Mouse (Mus musculus) ovary, postnatal 10 days (tissue): ENCODE results near the gene Sh2b3.
A peak's percentile ranks its signal among the peaks of the same experiment; 100 is the strongest.

Experiments used
- DNase-seq: peaks from one replicate; pipeline ENCODE4 v3.0.0; 2022; ENCODE audit warnings: low spot score

Gene Sh2b3

DNA sequence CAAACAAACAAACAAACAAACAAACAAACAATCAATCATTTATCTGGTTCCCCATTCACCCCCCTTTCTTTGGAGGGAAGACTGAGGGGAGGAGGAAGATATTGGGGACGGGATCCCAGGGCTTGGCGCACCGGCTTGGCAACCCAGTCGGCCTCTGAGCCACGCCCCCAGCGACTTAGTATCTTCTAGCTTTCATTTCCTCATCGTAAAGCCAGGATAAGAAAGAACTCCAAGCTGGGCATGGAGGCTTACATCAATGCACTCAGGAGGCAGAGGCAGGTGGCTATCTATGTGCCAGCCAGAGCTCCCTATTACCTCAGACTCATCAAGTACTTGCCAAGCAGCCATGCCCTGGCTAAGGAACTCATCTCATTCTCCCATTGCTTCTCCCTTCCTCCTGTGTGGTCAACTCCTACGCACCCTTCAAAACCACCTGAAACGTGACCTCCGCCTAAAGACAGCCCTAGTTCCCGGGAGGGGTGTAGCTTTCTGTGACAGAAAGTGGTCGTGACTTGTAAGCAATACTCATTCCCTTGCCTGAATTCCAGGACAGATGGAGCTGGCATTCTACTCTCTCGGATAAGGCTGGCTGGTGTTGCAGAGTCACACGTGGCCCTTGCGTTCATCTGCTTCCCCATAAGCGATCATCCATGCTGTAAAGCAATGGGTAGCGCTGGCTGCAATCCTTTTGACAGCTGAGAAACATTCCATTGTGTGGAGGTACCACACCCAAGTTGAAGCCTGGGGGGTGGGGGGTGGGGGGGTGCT lies 5.9 kb upstream of the Sh2b3 start:
- DNase-seq = no peak

DNA sequence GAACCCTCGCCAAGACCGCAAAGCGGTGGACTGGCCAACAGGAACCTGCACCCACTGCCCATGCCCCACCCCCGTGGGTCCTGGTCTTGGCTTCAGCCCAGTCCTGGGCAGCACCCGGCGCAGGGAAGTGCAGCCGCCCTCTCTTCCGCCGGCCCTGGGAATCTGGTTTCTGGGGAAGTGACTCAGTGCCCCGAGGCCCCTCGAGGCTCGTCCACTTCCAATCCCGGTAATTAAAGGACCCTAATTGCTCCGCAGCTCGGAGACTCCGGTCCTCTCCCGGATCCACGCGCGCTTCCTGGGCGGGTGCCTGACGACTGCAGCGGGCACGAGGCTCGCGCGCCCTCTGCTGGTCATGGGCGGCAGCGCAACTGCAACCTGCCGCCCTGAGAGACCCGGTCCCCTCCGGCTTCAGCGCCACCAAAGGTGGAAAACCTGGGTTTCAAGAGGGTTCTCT lies 5.2 kb upstream of the Sh2b3 start:
- peak; percentile 75 for DNase-seq

DNA sequence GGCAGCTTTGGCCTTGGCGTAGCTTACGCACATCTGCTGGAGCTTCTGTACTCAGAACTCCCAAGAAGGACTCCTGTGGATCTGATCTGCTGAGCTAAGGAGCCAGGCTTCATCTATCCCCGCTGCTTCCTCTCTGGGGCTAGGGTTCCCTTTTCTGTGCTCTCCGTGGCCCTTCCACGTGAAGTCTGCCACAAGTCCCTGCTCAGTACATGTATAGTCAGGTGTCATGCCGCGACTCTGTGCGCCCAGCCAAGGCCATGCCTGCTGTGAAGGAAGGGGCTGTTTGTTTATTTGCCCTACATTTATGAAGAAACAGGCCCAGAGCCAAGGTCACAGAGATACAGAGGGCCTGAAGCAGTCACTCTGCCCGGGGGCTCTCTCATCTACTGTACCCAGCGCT lies 4.5 kb upstream of the Sh2b3 start:
- DNase-seq = no peak

DNA sequence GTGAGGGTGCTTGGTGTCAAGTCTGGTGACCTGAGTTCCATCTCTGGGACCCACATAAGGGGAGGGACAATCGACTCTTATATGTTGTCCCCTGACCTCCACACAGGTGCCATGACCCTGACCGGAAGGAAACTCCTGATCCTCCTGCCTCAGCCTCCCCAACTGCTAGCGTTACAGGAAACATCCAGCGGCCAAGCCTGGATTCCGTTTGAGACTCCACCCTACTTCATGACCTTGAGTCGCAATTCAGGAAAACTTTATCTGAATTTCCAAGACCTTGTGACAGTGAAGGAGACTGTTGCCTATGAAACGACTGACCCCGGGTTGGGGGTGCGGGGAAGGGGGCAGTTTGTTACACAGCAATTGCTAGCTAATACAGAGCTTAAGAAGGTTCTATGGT lies 4.1 kb upstream of the Sh2b3 start:
- no peak for DNase-seq

DNA sequence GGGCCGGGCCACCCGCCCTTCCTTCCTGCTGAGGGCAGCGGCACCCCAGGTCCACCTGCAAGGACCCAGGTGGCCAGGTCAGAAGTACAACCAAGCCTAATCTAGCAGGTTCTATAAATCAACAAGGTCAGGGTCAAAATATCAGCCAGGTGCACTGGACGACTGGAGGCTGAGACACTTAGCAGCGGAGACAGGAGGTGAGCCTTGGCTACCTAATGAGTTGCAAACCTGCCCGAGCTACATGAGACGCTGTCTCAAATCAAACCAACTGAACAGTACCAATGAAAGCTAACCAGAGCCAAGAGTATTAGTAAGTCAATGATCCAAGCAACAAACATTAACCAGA lies 1.7 kb upstream of the Sh2b3 start:
- DNase-seq = no peak

DNA sequence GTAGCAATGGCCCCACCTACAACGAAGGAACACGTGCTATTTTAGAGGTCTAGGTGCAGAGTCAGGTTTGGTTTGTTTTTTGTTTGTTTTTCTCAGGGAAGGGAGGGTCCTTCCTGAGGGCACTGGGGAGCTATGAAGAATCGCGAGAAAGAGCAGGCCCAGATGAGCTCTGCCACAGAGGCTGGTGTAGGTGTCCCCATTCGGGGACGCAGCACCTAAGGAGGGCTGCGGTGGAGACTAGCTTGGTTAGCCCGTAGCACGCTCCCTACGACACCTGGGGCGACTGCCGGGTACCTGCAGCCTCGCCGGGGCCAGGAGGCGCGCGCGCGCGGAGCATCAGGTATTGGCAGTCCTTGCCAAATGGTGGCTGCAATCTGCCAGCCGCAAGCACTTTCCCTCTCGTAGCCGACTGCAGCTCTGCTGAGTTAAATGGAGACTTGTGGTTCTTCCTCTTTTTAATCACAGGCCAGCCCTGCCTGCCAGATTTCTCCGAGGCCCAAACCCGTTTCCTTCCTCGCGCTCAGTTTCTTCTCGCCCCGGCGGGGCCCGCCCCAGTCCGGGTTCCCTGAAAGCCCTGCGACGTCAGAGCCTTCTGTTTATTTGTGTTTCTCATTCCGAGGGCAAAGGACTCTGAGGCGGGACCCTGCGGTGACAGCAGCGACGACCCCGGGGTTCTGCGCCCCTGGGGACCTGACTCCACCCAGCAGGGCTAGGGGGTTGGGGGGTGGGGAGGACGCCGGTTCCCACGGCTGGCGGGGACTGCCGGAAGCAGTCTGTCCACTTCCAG lies 1.1 kb upstream of the Sh2b3 start:
- DNase-seq = no peak

DNA sequence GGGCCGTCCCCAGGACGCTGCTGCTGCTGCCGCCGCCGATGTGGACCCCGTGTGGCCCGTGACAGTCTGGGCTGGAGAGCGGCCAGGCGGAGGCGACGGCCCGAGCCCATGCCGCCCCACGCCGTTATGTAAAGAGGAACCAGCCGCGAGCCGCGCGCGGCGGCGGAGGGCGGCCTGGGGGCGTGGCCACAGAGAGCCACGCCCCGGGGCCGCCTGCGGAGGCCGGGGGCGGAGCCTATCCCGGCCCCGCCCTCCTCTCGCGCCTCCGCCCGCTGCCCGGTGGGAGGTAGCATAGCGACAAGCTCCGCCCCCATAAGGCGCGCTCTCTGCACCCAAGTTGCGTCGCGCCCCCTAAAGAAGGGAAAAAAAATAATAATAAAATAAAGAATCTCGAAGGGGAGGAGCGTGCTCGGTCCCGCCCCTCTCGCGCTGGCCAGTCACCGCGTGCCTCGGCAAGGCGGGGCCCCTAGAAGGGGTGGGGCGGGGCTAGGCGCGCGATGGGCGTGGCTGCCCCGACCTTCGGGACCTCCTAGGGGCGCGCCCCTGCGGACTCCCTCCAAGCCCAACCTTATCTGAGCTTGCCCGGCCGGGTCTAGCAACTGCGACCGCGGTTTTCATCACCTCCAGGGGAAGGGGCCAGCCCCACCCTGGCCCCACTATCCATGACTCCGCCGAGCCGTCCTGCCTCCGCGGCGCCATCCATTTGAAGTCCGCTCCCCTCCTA lies 592 bp downstream of the Sh2b3 start:
- DNase-seq = peak; percentile 71

DNA sequence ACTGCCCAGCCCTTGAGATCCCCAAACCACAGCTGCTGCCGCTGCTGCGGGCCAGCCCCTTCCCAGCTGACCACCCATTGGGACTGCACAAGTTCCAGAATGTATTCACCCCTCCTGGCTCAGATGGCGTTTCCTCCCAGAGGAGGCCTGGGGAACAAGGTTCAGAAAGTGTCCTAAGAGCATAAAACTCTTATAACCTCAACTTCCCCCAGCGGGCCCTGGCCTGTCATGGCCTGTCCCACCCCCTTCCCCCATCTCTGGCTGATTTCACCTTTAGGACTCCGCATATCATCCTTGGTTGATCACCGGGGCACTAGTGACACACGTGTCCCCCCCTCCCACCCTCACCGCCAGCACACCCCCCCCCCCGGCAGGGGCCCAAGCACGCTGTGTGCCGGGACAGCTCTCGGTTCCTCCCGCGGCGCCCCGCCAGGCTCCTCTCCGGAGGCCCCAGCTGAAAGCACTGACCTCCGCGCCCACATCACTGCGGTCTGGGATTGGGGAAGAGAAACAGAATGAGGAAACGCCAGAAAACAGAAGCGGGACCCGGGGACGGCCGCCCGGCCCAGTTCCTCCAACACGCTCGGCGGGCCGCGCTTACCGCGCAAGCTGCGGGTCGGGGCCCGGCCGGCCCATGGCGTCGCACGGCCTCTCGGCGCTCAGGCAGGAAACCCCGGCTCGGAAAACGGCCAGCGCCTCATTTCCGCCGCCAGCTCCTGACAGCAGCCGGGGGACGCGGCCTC lies 1.3 kb downstream of the Sh2b3 start:
- peak; percentile 38 for DNase-seq

DNA sequence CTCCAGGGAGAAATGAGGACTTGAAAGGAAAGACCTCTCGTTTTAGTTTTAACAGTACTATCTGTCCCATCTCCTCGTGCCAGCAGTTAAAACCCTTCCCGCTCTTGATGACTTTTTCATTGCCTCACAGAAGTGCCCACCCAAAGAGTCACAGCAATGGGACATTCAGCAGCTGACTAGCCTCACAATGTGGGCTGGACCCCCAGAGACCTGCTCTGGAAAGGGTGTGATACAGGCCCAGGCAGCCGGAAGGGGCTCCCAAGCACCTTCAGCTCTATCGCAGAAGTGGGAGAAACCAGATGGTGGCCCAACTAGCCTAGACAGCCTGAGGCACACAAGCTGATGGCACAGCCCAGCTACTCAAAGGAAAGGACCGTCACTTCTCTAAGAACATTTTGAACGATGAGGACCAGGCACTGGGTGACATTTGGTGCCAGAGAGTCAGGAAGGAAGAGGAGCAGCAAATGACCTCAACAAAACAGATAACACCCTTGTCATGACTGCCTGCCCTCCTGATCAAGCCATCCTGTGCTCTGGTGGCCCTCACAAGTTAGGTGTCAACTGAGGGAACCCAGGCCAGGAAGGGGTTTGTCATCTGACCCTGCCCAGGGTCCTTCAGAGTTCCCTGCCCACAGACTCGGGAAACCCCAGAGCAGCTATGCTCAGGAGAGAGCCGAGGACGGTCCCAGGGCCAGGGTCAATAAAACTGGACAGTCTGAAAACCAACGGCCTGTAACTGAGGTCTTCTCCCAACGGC lies 2.3 kb downstream of the Sh2b3 start:
- no peak for DNase-seq

DNA sequence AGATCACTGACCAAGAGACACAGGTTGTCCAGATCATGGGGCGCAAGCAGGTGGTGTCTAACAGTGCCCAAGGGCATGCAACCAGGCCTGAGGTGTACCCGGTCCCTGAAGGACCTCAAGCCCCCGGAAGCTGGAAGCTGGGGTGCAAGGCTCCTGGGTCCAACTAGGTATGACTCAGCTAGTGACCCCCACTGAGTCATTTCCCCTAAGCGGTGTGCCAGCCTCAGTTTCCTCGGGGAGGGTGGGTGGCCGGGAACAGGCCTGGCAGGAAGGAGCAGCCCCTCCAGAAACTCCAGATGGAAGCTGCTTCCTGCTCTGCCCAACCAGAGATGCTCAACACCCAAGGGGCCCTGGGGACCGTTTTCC lies 3.2 kb downstream of the Sh2b3 start:
- no peak for DNase-seq

DNA sequence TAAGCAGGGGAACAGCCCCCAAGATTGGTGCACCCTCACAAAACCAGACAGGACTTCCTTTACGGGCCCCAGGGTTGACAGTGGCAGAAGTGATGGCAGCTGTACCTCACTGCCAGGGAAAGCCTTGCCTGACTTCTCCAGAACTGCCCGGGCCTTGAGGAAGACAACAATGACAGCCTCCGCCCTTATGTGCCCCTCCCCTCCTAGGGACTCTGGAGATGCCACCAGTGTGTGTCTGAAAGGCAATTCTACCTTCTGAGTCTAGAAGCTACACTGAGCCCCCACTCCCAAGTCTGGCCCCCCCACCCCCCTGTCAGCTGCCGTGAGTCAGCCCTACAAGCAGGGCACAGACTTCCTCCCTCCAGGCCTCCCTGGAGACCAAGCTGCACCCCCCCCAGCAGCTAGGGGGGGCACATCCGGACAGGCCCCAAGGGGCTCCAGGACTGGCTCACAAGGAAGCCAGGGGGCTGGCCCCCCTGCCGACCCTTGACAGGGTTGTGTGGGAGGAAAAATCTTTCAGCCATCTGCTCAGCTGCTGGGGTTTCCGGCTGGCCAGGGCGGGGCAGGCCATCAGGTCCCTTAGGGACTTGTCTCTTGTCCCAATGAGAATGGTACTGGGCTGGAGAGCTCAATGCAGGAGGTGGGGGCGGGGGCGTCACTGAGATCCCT lies 3.7 kb downstream of the Sh2b3 start:
- no peak for DNase-seq

DNA sequence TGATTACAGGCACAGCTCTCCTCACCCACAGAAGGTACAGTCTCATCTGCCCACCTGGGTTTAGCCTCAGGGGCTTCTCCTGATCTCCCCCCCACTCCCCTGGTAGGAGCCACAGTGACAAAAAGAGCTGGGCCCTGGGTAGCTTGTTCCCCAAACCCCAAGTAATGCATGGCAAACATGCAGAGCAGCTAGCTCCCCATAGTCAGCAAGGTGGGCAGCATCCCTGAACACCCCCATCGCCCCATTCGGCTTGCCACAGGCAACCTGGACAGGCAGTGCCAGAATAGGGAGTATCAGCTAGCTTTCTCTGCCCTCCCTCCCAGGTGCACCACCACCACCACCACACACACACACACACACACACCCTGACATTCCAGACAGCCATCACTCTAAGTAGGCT lies 4.3 kb downstream of the Sh2b3 start:
- no peak for DNase-seq

DNA sequence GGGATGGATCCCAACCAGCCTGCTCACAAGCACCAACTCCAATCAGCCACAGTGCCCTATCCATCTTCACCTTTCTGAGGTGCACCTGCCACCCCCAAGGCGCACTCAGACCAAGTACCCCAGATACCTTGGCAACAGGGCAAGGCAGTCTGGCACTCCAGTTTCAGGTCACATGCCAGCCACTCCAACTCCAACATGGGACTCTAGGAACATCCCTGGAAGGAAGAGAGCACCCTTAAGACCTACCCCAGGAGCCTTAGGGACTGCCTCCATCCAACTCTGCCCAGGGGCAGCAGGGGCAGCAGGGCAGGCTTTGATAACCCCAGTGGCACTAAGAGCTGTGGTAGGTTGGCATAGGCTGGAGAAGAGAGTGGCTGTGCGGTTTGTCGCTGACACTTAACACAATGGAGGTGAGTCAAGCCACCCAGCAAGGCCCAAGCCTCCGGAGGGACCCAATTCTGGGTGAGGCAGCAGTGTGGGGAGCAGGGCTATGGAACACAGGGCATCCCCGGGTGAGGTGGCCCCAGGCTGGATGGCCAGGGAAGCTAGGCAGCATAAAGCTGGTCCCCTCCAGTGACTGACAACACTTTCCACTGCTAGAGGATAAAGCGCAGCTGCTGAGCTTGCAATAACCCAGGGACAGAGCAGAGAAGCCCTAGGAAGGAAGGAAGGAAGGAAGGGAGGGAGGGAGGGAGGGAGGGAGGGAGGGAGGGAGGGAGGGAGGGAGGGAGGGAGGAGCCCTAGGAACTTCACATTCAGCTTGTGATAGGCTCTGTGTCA lies 4.9 kb downstream of the Sh2b3 start:
- no peak for DNase-seq

DNA sequence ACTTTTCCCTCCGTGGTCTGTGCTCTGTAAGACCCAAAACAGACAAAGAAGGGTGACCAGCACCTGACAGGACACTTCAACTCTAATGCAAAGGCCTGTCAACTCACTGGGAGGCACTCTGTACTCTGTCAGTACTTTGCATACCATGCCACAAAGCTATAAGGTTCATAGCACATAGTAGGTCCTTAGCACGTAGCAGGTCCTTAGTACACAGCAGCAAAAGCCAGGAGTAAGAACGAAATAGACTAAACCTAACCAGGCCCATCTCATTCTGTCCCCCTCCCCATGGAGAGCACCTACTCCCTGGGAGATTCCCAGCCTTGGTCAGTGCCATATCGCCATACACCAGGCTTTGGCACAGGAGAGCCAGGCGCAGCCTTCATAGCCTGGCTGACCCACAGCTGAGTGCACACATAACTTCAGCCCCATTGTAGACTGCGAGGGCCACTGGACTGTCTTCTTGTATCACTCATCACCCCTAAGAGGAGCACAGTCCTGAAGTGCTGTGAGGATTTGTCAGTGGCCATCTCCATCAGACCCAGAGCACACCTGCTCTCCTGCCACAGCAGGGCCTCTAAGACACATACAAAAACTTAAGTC lies 6.3 kb downstream of the Sh2b3 start:
- DNase-seq = no peak

DNA sequence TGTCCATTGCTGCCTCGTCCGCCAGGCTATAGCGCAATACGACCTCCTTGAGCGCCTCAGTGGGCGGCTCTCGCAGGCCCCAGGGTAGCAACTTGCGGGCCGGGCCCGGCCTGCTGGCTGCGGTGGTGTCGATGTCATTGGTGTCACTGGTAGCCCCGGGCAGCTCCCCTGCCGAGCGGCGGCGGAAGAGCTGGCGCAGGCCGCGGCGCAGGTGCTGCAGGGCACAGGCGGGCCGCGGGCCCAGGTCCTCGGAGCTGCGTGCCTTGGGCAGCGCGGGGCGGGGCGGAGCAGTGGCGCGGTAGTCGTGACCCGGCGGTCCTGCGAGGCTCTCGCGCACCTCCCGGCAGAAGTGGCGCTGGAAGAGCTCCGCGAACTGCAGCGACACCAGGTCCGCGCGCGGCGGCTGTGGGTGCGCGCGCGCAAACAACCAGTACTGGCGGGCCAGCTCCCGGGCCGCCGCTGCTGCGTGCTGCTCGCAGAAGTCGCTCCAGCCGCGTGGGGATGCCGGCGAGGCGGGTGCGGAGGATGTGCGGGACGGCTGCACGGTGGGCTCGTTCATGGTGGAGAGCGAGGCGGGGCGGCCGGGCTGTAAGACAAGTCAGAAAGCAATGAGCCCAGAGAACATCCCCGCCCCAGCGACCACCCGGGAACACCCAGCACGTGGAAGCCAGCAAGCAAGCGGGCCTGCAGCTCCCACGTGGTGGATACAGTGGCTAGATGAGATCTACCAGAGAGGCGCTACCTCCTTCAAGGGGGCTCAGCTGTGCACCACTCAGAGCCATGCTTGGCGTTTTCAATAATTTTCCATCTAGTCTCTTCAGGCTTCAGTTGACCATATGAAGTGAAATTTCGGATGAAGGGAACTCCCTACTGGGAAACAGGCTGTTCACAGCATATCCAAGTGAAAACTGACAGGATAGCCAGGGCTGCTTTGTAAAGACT lies 8.7 kb downstream of the Sh2b3 start:
- no peak for DNase-seq

DNA sequence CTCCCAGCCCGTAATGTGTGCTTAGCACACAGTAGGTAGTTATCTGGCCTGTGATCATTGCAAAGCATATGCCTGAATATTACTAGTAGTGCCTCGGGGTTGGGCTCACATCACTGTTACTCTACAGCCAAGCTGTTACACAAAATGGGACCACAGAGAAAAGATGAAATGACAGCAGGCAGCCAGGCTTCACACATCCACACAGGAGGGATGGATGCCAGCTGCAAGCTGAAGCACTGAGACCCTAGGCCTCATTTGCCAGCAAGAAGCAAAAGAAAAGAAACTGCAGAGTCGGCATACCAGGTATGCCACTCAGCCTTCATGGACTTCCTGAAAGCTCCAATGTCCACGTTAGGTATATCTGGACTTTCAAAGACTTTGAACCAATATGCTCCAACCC lies 9.6 kb downstream of the Sh2b3 start:
- DNase-seq = no peak

DNA sequence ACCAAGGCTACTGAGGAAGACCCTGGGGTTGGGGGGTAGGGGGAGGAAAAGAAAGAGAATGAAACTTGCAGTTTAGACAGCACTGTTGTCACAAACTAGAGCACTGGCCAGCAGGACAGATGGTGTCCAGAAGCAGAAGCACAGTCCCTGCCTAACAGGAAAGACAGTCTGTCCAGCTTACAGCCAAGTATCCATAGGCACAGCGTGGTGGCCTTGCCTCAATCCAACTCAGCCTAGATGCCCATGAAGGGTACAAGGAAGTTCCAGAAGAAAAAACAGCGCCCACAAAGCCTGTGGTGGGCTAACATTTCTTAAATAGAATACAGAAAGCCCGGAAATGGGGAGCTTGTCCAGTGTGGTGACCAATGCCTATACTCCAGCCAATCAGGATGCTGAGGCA lies 11.8 kb downstream of the Sh2b3 start:
- no peak for DNase-seq

DNA sequence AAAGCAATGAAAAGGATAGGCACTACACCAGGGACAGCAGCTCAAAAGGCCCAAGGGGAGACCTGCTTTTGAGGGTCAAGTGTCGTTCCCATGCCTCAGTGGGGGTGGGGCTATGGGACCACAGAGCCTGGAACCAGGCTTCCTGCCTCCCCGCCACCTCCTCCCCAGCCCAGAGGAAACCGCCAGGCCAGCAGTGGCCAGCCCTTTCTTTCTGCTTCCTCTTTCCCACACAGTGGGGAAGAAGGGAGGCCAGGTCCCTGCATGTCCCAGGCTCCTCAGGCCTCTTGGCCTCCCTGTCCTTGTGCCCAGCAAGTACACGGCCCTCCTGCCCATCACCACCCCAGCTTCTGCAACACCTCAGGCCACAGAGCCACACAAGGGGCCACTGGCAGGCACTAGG lies 13.3 kb downstream of the Sh2b3 start:
- no peak for DNase-seq

DNA sequence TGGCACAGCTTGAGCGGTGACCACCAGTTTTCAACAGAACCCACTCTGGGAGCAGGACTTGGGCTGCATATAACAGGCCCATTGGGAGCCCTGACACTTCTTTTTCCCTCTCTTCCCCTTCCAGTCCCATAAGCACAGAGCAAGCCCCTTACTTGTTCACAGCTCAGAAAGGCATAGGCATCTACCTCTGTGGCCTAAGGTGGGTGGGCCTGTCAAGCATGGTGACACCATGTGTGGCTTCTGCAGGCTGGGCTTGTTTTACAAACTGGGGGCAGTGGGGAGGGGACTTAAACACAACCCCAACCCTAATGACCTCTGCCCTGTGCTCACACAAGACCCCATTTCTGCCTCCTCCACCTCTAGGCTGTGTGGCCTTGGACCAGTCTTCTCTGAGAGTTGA lies 13.8 kb downstream of the Sh2b3 start:
- DNase-seq = no peak
